Mouse (Mus musculus) pancreas, adult 10 weeks (tissue): Measurements from ENCODE around the gene Cdr2l. TPM values are rescaled to one million over a fixed set of nuclear protein-coding genes. Genes with fewer than 3 reads are reported as not detected.

ENCODE experiments used
- polyA plus RNA-seq: library from polyadenylated mRNA; stranded (reverse); fragments of 350-450 nt; fragmentation: Illumina TruSeq; extraction: RNeasy Lipid Tissue Mini Kit (QIAGEN cat#74804); gene quantifications from one replicate; pipeline ENCODE4 v1.2.3, GENCODE M21; 2015; ENCODE audit warnings: low read depth, low replicate concordance; ENCODE audit not compliant: insufficient read depth

Gene Cdr2l
- polyA plus RNA-seq, result 2.5 TPM

DNA sequence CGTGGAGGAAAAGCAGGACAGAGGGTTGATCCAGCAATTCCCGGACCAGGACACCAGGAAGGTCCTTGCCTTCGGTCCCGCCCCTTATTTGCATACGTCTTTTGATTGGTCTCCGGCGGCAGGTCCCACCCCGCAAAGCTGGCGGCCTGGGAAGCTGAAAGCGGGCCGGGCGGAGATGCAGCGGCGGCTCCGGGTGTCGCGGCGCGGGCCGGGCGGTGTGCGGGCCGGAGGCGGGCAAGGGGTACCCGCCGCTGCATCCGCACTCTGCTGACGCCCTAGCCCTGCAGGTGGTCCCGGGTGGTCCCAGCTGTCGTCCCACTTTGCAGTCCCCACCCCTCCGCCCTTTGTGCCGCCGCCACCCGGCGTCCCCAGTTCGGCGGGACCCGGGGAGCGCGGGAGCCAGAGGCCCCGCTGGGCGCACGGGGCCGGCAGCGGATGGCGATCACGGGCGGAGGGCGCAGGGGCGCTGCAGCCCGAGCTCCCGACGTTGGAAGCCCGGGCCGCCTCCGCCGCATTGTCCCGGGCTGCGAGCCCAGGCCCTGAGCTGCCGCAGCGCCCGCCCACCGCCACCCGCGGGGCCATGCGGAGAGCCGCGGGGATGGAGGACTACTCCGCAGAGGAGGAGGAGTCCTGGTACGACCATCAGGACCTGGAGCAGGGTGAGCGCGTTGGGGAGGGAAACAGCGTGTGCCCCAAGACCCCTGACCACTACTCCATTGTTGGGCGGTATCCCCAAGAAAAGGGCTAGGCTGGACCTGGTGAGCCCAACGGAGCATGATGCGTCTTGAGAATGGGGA is at the start of gene Cdr2l:
Gene Cdr2l (plus strand): TSS at position 174 of the 797 bp plus-strand sequence.

DNA sequence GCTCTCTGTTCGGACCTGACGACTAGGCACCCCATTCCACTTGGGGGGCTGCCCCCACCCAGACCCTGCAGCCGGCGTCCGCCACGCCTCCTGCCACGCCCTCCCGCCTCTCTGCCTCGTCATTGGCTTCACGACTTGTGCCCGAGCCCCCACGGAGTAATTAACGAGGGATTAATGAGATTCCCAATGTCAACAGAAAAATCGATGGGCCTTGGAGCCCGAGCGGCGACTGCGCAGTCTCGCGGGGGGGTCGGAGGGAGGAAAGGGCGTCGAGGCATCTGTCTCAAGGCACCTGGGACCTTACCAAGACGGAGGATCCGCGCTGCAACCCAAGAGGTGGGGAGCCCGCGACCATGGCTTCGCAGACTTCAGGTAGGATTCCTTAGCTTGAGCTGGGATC is 47.2 kb upstream of the Cdr2l start, which contains the start of gene Otop3:
Gene Otop3 (plus strand): TSS at position 201 of the 400 bp plus-strand sequence.

GRCm38 (mm10) chr11:115367395-115367944 is 14.2 kb upstream of the Cdr2l start, which contains the start of gene Hid1:
Hid1 (minus strand) TSS chr11:115367756.

DNA sequence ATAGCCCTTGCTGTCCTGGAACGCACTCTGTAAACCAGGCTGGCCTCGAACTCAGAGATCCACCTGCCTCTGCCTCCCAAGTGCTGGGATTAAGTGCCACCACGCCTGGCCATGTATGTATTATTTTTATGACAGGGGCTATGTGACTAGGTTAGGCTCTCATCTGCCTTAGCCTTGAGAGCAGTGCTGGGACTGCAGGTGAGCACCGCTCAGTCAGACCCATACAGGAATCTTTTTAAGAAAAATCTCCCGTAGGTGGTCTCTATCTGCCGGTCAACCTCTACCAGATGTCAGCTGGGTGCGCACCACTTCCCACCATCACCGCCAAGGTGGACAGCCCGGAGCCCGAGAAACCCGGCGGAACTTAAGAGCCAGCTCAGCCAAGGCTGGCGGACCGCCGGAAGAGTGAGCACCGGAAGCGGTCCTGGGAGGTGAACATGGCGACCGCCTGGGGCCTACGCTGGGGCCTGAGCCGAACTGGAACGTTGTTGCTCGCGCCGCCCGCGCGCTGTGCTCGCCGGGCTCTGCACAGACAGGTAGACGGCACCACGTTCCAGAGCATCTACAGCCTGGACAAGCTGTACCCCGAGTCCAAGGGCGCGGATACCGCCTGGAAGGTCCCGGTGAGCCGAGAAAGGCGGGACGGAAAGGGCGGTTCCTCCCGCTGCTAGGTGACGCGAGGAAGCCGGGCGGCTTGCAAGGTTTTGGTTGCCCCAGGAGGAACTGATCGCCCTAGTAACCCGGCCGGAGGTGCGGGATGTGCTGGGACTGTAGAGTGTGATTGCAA is 21.8 kb downstream of the Cdr2l start, which contains the start of gene Mrpl58:
Gene Mrpl58 (plus strand): TSS at position 415 of the 787 bp plus-strand sequence.

GRCm38 (mm10) chr11:115419531-115420237 is 38.0 kb downstream of the Cdr2l start, which contains the start of the genes Atp5h and Kctd2:
Atp5h (minus strand) TSS chr11:115419962.
Kctd2 (plus strand) TSS chr11:115420128.

DNA sequence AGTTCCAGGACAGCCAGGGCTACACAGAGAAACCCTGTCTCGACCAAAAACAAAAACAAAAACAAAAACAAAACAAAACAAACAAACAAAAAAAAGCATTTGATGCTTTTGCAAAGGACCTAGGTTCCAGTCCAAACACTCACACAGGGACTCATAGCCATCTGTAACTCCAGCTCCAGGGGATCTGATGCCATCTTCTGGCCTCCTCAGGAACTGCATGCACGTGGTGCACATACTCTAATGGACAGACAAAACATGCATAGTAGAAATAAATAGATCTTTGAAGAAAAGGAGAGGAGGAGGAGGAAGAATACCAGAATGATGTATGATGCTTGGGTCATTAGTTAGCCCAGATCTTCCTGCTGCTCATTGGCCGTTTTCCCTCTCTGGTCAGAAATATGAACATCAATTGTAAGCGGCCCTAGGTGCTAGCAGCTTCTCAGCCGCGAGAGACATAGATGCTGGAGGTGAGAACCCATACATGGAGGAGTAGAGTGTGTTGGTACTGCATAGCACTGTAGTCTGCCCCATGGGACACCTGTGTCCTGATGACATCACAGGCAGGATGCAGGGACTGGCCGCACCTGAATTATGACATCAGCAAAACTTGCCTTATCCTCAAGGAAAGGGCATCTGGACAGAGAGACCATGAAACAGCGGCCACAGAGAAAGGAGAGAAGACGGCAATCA is 58.3 kb downstream of the Cdr2l start, which contains the start of gene Trim80:
Gene Trim80 (plus strand): TSS at position 640 of the 690 bp plus-strand sequence.

Other genes starting within 250 kb of the Cdr2l start
- gene Cd300lf, start 247.9 kb upstream of the Cdr2l start, polyA plus RNA-seq, result not detected
- 15.3 TPM for gene Slc9a3r1, start 218.6 kb upstream of the Cdr2l start, polyA plus RNA-seq
- 2.5 TPM for gene Tmem104, start 194.4 kb upstream of the Cdr2l start, polyA plus RNA-seq
- 12.4 TPM for gene Nat9, start 194.1 kb upstream of the Cdr2l start, polyA plus RNA-seq
- gene Grin2c, start 114.7 kb upstream of the Cdr2l start, polyA plus RNA-seq, result 0.48 TPM
- 10.5 TPM for gene Fdxr, start 104.9 kb upstream of the Cdr2l start, polyA plus RNA-seq
- gene Fads6, start 84.3 kb upstream of the Cdr2l start, polyA plus RNA-seq, result 3.3 TPM
- not detected for gene Otop2, start 74.8 kb upstream of the Cdr2l start, polyA plus RNA-seq
- not detected for gene Ush1g, start 59.9 kb upstream of the Cdr2l start, polyA plus RNA-seq
- not detected for gene Otop3, start 47.2 kb upstream of the Cdr2l start, polyA plus RNA-seq
- gene Hid1, start 14.2 kb upstream of the Cdr2l start, polyA plus RNA-seq, result 44.2 TPM
- gene Mrpl58, start 21.8 kb downstream of the Cdr2l start, polyA plus RNA-seq, result 26.4 TPM
- gene Atp5h, start 38.0 kb downstream of the Cdr2l start, polyA plus RNA-seq, result 161 TPM
- 19.3 TPM for gene Kctd2, start 38.2 kb downstream of the Cdr2l start, polyA plus RNA-seq
- not detected for gene Trim80, start 58.6 kb downstream of the Cdr2l start, polyA plus RNA-seq
- gene Slc16a5, start 80.6 kb downstream of the Cdr2l start, polyA plus RNA-seq, result 2.6 TPM
- 1.3 TPM for gene Armc7, start 93.8 kb downstream of the Cdr2l start, polyA plus RNA-seq
- gene Nt5c, start 109.9 kb downstream of the Cdr2l start, polyA plus RNA-seq, result 14.2 TPM
- gene Jpt1, start 132.5 kb downstream of the Cdr2l start, polyA plus RNA-seq, result 22.4 TPM
- gene Sumo2, start 154.4 kb downstream of the Cdr2l start, polyA plus RNA-seq, result 54.9 TPM
- gene Nup85, start 182.5 kb downstream of the Cdr2l start, polyA plus RNA-seq, result 28.3 TPM
- 16.0 TPM for gene Mrps7, start 222.0 kb downstream of the Cdr2l start, polyA plus RNA-seq
- gene Gga3, start 222.1 kb downstream of the Cdr2l start, polyA plus RNA-seq, result 10.9 TPM
- 27.7 TPM for gene Mif4gd, start 231.1 kb downstream of the Cdr2l start, polyA plus RNA-seq
- gene Slc25a19, start 246.4 kb downstream of the Cdr2l start, polyA plus RNA-seq, result 8.3 TPM